Mouse (Mus musculus) ovary, postnatal 36 days (tissue): ENCODE measurements at regions not wholly inside any gene's neighbourhood (a gene's known extent, or its start where the extent isn't known, plus 50 kb on each side); places are given as distances from the start of the nearest gene placed in this dataset.
"Not testable (repeated sequence)": the region's sequence is repeated elsewhere in the genome, so short reads cannot be mapped to it uniquely, and the experiment has no call there.

Experiments used
- DNase-seq: peaks from one replicate; pipeline ENCODE4 v3.0.0; 2022; ENCODE audit warnings: low spot score, mixed read lengths

- no peak for DNase-seq
Measured at GRCm38 (mm10) chr4:67378632-67379031, 551.2 kb downstream of the Tlr4 start.

GRCm38 (mm10) chr4:67387834-67388233 is 560.5 kb downstream of the Tlr4 start:
- no peak for DNase-seq

GRCm38 (mm10) chr4:67402977-67403376 is 575.6 kb downstream of the Tlr4 start:
- no peak for DNase-seq

DNA sequence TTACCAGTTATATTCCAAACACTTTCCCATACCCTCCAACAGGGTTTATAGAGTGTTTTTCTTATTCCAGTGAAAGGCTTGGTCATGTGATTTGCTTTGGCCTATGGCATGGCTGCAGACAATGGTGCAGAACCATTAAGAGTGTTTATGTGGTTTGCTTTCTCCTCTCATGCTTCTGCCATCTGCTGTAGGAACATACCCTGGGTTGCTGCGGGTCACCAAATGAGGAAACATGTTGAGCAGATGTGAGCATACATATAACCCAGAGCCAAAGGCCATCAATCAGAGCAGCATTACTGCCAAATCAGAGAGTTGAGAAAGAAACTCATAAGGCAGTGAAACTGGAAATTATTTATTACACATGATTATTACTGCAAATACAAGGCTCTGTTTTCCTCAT is 596.7 kb downstream of the Tlr4 start:
- DNase-seq = no peak

DNA sequence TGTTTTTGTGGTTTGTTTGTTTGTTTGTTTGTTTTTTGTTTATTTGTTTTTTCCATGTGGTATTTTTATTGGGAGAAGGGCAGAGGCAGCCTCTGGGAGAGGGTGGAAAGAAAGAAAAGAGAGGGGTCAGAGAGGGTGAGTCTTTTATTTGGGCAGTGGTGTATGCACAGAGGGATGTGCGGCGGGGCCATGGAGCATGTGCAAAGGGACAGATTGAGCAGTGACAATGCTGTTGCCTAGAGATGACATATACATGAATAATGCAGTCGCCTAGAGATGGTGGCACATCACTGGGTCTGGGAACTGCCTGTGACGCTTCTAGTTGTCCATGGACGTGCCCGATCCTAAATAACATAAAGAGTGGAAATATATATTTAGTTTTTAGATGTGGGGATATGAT is 598.3 kb downstream of the Tlr4 start:
- no peak for DNase-seq

DNA sequence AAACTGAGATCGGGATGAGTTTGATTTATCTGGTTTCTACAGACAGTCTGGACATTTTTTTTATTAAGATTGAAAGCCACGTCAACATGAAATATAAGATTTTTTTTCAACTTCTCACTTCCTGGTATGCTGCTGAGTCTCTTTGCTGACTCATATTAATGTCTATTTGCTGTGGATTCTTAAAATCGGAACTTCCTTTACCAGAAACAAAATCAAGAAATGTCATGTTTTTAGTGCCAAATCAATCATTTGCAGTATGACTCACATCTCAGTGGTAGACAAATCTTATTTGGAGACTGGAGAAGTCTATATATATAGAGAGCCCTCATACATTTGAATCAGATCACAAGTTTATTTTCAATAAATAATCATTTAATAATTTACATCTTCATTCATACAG is 620.5 kb downstream of the Tlr4 start:
- no peak for DNase-seq

DNA sequence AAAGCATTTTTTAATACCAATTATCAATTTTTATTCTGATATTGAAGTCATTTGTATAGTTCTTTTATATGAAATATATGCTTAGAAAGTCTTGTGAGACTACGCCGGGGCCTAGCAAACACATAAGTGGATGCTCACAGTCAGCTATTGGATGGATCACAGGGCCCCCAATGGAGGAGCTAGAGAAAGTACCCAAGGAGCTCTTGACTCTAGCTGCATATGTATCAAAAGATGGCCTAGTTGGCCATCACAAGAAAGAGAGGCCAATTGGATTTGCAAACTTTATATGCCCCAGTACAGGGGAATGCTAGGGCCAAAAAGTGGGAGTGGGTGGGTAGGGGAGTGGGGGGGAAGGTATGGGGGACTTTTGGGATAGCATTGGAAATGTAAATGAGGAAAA is 632.5 kb downstream of the Tlr4 start:
- DNase-seq = not testable (repeated sequence)

DNA sequence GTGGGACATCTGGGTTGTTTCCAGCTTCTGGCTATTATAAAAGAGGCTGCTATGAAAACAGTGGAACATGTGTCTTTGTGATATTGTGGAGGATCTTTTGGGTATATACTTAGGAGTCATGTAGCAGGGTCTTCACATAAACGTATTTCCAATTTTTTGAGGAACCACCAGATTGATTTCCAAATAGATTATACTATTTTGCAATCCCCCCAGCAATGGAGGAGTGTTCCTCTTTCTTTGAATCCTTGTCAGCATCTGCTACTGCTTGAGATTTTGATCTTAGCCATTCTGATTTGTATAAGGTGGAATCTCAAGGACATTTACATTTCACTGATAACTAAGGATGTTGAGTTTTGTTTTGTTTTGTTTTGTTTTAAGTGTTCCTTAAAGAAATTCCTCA is 645.6 kb downstream of the Tlr4 start:
- DNase-seq = no peak

- peak; percentile 3 for DNase-seq
Measured at GRCm38 (mm10) chr4:67477264-67477845, 650.0 kb downstream of the Tlr4 start.

DNA sequence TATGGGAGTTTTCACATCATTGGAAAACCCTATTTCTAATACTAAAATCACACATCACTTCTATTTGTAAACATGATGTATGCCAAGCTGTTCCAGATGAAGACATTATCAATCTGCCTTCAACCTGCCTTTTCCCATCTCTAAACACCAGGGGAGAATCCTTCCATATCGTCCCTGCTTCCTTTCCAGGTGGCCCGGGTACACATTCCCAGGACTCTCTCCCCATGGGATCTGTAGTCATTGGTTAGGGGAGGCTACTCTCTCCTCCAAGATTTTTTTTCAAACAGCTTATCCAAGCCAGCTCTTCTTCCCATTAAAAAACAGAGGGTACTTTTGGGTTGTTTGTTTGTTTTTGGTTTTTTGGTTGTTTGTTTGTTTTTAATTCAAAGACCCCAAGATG is 650.7 kb downstream of the Tlr4 start:
- DNase-seq = no peak

GRCm38 (mm10) chr4:67522235-67522634 is 694.9 kb downstream of the Tlr4 start:
- DNase-seq = no peak

DNA sequence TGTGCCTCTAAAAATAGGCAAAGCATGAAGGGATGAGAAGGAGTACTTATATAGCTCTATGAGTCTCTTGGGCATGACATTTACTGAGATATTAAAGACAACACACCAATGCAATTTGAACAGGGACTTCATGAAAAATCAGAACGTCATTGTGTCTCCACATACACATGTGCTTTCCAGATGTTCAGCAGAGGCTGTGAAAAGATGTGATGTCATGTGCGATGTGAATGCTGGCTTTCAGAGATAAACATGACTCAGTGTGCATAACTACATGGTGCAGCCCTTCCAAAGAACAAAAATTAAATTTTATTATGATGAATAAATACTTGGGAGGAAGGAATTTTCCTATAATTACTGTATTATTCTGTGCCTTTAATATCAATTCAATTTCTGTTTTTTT is 695.8 kb downstream of the Tlr4 start:
- no peak for DNase-seq

DNA sequence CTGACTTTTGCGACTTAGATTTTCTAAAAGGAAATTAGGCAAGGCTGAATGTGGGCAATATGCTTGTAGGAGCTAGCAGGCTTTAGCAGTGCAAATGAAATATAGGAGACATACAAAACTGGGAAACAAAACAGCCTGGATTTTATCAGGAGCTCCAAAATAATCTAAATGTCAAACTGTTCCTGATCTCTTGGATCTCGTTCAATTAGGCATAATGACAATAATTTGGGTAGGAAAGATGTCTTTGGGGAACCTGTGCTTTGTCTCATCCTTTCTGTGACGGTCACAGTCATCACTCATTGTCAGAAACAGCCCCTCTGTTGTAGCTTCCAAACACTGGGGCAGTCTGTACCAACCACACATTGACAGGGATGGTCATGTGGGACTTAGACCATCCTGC is 702.2 kb downstream of the Tlr4 start:
- DNase-seq = no peak

DNA sequence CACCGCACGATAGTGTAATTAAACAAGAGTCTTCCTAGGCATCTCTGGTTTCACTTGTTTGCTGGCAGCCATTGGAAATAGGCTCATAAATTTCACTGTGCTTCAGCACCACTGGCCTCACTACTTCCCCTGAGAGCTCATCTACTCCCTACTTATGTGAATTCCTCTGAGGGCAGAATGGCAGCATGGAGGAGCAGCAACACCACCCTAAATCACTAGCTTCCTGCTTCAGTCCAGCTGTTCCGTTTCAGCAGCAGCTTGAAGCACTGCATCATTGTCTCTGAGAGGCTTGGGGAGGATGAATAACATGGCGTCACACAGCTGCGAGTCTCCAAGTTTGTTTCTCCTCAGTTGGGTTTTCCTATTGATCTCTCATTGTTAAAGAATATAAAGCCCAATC is 712.1 kb downstream of the Tlr4 start:
- DNase-seq = no peak

- no peak for DNase-seq
Measured at GRCm38 (mm10) chr4:67546013-67546412, 718.6 kb downstream of the Tlr4 start.

GRCm38 (mm10) chr4:67547957-67548356 is 720.6 kb downstream of the Tlr4 start:
- no peak for DNase-seq

- no peak for DNase-seq
Measured at GRCm38 (mm10) chr4:67553511-67553910, 726.1 kb downstream of the Tlr4 start.

DNA sequence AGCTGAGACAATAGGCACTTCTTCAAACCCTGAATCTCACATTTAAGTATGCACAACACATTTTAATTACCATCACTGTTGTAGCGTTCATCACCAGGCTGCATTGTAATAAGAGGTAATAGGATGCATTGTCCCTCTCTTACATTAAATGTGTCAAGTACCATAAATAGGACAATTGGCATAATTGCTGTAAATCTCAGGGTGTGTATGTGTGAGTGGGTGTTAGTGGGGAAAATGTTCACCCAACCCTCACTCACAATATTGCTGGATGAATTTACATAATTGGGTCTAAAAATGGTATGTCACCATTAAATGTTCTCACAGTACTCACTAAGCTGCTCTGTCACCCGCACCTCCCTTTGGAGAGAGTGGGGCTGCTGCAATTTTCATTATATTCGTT is 747.4 kb downstream of the Tlr4 start:
- no peak for DNase-seq

DNA sequence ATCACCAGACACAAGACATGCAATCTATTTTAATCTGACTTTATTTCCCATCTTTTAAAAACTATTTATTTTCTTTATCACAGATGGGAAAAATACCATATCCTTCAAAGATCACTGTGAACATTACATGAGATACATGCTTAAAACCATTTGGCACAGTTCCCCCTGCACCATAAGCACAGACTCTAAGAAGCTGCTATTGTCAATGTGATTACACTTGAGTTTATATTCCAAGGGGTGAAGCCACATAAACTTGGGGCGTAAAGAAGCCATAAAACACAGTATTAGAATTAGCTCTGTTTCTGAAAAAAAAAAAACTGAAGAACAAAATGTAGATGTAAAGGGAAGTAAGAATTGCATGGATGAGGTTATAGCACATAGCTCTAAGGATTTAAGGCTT is 762.1 kb downstream of the Tlr4 start:
- DNase-seq = no peak

GRCm38 (mm10) chr4:67589976-67590727 is 762.8 kb downstream of the Tlr4 start:
- DNase-seq = no peak

- no peak for DNase-seq
Measured at GRCm38 (mm10) chr4:67607166-67607565, 779.8 kb downstream of the Tlr4 start.

DNA sequence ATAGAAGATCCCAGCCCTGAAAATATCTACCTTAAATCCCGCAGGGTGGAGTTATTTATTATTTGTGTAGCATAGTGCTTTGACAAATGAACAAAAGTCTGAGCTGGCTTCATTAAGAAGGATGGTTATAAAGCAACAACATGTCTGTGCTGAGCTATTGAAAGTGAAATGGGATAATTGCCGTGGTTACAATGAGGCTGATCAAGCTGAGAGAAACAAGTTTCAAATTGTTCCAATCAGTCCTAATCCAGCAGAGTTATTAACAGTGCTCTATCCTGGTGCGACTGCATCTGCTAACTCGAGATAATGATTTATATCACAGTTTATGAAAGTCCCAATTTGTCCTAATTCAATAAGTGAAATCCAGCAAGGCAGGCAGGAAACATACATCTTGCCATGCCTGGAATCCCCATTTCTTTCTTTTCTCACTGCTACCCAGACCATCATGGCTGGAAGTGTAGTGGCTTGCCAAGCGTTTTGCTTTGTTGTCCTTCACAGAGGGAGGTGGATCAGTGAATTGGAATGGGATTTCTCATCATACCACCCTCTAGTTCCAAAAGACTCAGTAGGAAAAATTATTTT is 787.2 kb downstream of the Tlr4 start:
- DNase-seq = no peak

- no peak for DNase-seq
Measured at GRCm38 (mm10) chr4:67626641-67627040, 799.3 kb downstream of the Tlr4 start.

DNA sequence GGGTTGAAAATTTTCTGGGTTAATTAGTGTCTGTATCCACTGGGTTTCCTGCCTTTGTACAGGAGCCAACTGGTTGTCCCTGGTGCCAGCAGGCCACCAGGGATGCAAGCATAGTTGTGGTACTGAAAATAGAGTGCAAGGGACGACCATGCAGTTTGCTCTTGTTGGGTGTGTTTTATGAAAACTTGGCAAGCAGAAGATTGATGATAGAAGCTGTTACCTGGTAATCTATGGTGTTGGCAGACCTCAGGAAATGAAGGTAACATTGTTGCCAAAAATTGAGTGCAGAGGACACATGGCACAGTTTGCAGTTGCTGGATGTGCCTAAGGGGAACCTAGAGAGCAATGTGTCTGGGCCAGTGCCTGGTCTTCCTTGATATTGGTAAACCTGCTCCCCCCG is 818.7 kb downstream of the Tlr4 start:
- no peak for DNase-seq
